Mouse (Mus musculus): ENCODE measurements around the gene Vamp2. TPM values are rescaled to one million over a fixed set of nuclear protein-coding genes. Genes with fewer than 3 reads are reported as not detected.

Gene Vamp2
- polyA plus RNA-seq, 1 experiment from 2014 or later = 98.1 TPM

DNA sequence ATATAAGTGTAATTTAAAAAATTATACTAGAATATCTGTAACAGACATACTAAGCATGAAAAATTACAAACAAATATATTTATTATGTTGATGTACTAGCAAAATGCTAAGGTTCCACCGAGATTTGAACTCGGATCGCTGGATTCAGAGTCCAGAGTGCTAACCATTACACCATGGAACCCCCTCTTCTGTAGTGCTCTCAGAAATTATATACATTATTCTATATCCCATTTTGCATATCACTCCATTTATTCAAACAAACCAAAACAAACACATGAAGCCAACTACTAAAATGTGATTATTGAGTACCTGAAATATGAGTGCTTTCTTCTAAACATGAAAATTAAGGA is 36.2 kb downstream of the Vamp2 start:
- peaks cover 19% of the 10 kb centered on the region for H3K4me1 ChIP-seq (replicated peaks; ENCODE audit: control insufficient read depth, insufficient read depth, low read length)
- H3K9ac ChIP-seq (ENCODE audit: low read depth, low read length) = no peak overlapping the region
- H3K9me3 ChIP-seq (ENCODE audit: control insufficient read depth, low read length) = no peaks in the 10 kb centered on the region
- ATAC-seq (ENCODE audit: low FRiP score) (peak; percentile 66), DNase-seq (ENCODE audit: low spot score) (peak; percentile 83)
- no peaks in the 10 kb centered on the region for H3K36me3 ChIP-seq (ENCODE audit: control insufficient read depth, insufficient read depth, low read length)
- H3K27ac ChIP-seq (ENCODE audit: low read depth, low read length) = no peak overlapping the region
- peak overlapping the region; percentile 78; the same call in 1 of the 2 replicates for H3K4me3 ChIP-seq (ENCODE audit: low read depth, low read length)
- no peak overlapping the region for H3K4me2 ChIP-seq (replicated peaks; ENCODE audit: low read depth, low read length)
- H3K27me3 ChIP-seq (ENCODE audit: control insufficient read depth, insufficient read depth, low read length) = peaks cover 20% of the 10 kb centered on the region
- WGBS = 0% methylated on average over 3 of the region's 3 CpGs

- Histone ChIP-seq H3K9ac (ENCODE audit: low read depth, low read length) (peak overlapping the region; percentile 46; the same call in 1 of the 2 replicates), H3K27me3 (ENCODE audit: control insufficient read depth, insufficient read depth, low read length) (peaks cover 17% of the 10 kb centered on the region), H3K27ac (ENCODE audit: low read depth, low read length) (no peak overlapping the region), H3K36me3 (ENCODE audit: control insufficient read depth, insufficient read depth, low read length) (no peaks in the 10 kb centered on the region), H3K4me2 (replicated peaks; ENCODE audit: low read depth, low read length) (peak overlapping the region; percentile 77), H3K4me3 (ENCODE audit: low read depth, low read length) (peak overlapping the region; percentile 51), H3K4me1 (replicated peaks; ENCODE audit: control insufficient read depth, insufficient read depth, low read length) (peaks cover 16% of the 10 kb centered on the region), H3K9me3 (ENCODE audit: control insufficient read depth, low read length) (no peaks in the 10 kb centered on the region)
- under 1% methylated on average over 24 of the region's 24 CpGs for WGBS
- peak; percentile 57; the same call in 1 of the 2 replicates for ATAC-seq (ENCODE audit: low FRiP score)
- peak; percentile 89 for DNase-seq (ENCODE audit: low spot score)
Measured at GRCm38 (mm10) chr11:69125041-69125851, 37.0 kb downstream of the Vamp2 start.

DNA sequence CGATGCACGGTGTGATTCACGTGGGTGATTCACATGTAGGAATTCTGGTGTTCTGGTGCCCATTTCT is 37.4 kb downstream of the Vamp2 start, which contains the start of gene Aloxe3:
TSS of gene Aloxe3 (plus strand) at position 45 of the 67 bp plus-strand sequence.
- peak within 1 kb of the TSS; percentile 46; the same call in 1 of the 2 replicates for H3K9ac ChIP-seq (ENCODE audit: low read depth, low read length)
- H3K4me3 ChIP-seq (ENCODE audit: low read depth, low read length) = peak within 1 kb of the TSS; percentile 51
- peaks cover 14% of the 10 kb centered on the region; the same call in 1 of the 2 replicates for H3K4me1 ChIP-seq (replicated peaks; ENCODE audit: control insufficient read depth, insufficient read depth, low read length)
- H3K4me2 ChIP-seq (replicated peaks; ENCODE audit: low read depth, low read length) = peak within 1 kb of the TSS; percentile 77
- H3K9me3 ChIP-seq (ENCODE audit: control insufficient read depth, low read length) = no peaks in the 10 kb centered on the region
- no peak for DNase-seq (ENCODE audit: low spot score)
- H3K36me3 ChIP-seq (ENCODE audit: control insufficient read depth, insufficient read depth, low read length) = no peaks in the 10 kb centered on the region
- ATAC-seq (ENCODE audit: low FRiP score) = no peak
- no peak within 1 kb of the TSS for H3K27ac ChIP-seq (ENCODE audit: low read depth, low read length)
- H3K27me3 ChIP-seq (ENCODE audit: control insufficient read depth, insufficient read depth, low read length) = peaks cover 13% of the 10 kb centered on the region
- 6% methylated on average over 3 of the region's 3 CpGs for WGBS

GRCm38 (mm10) chr11:69125919-69126705 is 37.8 kb downstream of the Vamp2 start:
- 11% methylated on average over 20 of the region's 20 CpGs for WGBS
- DNase-seq (ENCODE audit: low spot score) = peak; percentile 44

DNA sequence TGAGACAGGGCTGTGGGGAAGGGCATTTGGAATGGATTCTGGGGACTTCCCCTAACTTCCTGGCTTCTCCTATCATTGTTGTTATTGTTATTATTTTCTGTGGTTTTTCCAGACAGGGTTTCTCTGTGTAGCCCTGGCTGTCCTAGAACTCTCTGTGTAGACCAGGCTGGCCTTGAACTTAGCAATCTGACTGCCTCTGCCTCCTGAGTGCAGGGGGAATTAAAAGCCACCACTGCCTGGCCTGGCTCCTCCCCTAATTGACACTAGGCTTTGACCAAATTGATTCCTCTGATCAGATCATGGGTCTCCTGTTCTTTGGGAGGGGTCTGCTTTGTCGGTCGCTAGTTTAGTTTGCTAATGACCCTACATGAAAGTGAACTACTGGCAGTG is 38.4 kb downstream of the Vamp2 start:
- Histone ChIP-seq H3K27ac (ENCODE audit: low read depth, low read length) (no peak overlapping the region), H3K36me3 (ENCODE audit: control insufficient read depth, insufficient read depth, low read length) (no peaks in the 10 kb centered on the region), H3K27me3 (ENCODE audit: control insufficient read depth, insufficient read depth, low read length) (peaks cover 3% of the 10 kb centered on the region), H3K4me2 (replicated peaks; ENCODE audit: low read depth, low read length) (peak overlapping the region; percentile 77), H3K4me1 (replicated peaks; ENCODE audit: control insufficient read depth, insufficient read depth, low read length) (peaks cover 6% of the 10 kb centered on the region; the same call in 1 of the 2 replicates), H3K4me3 (ENCODE audit: low read depth, low read length) (no peak overlapping the region; the same call in 1 of the 2 replicates), H3K9me3 (ENCODE audit: control insufficient read depth, low read length) (no peaks in the 10 kb centered on the region), H3K9ac (ENCODE audit: low read depth, low read length) (no peak overlapping the region)
- peak; percentile 3 for DNase-seq (ENCODE audit: low spot score)
- no peak for ATAC-seq (ENCODE audit: low FRiP score)
- 67% methylated on average over 2 of the region's 2 CpGs for WGBS

More at GRCm38 (mm10) chr11:69125919-69126705, 37.8 kb downstream of the Vamp2 start:
- Histone ChIP-seq H3K27me3 (ENCODE audit: control insufficient read depth, insufficient read depth, low read length) (peaks cover 9% of the 10 kb centered on the region), H3K9me3 (ENCODE audit: control insufficient read depth, low read length) (no peaks in the 10 kb centered on the region), H3K4me1 (replicated peaks; ENCODE audit: control insufficient read depth, insufficient read depth, low read length) (peaks cover 12% of the 10 kb centered on the region; the same call in 1 of the 2 replicates), H3K36me3 (ENCODE audit: control insufficient read depth, insufficient read depth, low read length) (no peaks in the 10 kb centered on the region), H3K4me3 (ENCODE audit: low read depth, low read length) (peak overlapping the region; percentile 51), H3K9ac (ENCODE audit: low read depth, low read length) (no peak overlapping the region), H3K4me2 (replicated peaks; ENCODE audit: low read depth, low read length) (peak overlapping the region; percentile 77), H3K27ac (ENCODE audit: low read depth, low read length) (no peak overlapping the region)
- ATAC-seq (ENCODE audit: low FRiP score) = no peak

- no peak overlapping the region for H3K9ac ChIP-seq (ENCODE audit: low read depth, low read length)
- no peak overlapping the region for H3K4me2 ChIP-seq (replicated peaks; ENCODE audit: low read depth, low read length)
- no peak overlapping the region for H3K4me3 ChIP-seq (ENCODE audit: low read depth, low read length)
- no peak for DNase-seq (ENCODE audit: low spot score)
- H3K9me3 ChIP-seq (ENCODE audit: control insufficient read depth, low read length) = no peaks in the 10 kb centered on the region
- 0 out of 2 replicates have a peak, but pooled peaks cover 2% of the 10 kb centered on the region for H3K4me1 ChIP-seq (replicated peaks; ENCODE audit: control insufficient read depth, insufficient read depth, low read length)
- no peak overlapping the region for H3K27ac ChIP-seq (ENCODE audit: low read depth, low read length)
- H3K27me3 ChIP-seq (ENCODE audit: control insufficient read depth, insufficient read depth, low read length) = 0 out of 2 replicates have a peak, but pooled peaks cover 2% of the 10 kb centered on the region
- no peaks in the 10 kb centered on the region for H3K36me3 ChIP-seq (ENCODE audit: control insufficient read depth, insufficient read depth, low read length)
- no peak for ATAC-seq (ENCODE audit: low FRiP score)
- WGBS = 78% methylated on average over 8 of the region's 8 CpGs
Measured at GRCm38 (mm10) chr11:69128426-69129122, 40.3 kb downstream of the Vamp2 start.

DNA sequence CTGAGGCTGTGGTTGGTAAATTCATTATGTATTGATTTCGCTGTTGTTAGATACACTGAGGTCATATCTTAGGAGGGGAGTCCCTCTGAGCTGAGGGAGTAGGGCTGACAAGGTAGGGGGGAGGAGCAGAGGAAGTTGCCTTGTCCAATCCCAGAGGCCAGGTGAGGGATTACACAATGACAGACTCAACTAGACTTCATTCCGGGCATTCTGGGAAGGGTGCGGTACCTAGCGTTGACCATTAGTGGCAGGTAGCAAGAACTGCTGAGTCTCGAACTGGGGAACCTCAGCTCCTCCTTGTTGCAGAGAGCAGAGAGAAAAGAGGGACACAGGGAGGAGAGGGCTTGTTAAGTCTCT is 45.3 kb downstream of the Vamp2 start:
- H3K9ac ChIP-seq (ENCODE audit: low read depth, low read length) = no peak overlapping the region

DNA sequence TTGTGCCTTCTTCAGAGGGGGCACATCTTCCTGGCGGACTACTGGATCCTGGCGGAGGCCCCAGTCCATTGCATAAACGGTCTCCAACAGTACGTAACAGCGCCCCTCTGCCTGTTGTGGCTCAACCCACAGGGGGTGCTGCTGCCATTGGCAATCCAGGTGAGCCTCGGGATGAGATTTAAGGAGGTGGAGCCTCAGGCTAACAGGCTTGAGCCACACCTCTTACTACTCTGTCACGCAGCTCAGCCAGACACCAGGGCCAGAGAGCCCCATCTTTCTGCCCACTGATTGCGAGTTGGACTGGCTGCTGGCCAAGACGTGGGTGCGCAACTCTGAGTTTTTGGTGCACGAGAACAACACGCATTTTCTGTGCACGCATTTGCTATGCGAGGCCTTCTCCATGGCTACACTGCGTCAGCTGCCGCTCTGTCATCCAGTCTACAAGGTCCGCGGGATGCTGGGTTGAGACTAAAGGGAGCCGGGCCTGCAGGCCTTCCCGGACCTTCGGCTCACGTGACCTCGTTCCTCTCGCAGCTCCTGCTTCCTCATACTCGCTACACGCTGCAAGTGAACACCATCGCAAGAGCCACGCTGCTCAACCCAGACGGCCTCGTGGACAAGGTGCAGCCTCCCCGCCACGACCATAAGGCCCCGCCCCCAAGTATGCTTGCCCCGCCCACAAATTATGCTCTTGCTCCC is 45.8 kb downstream of the Vamp2 start:
- H3K36me3 ChIP-seq (ENCODE audit: control insufficient read depth, insufficient read depth, low read length) = no peaks in the 10 kb centered on the region
- H3K9me3 ChIP-seq (ENCODE audit: control insufficient read depth, low read length) = no peaks in the 10 kb centered on the region
- H3K27me3 ChIP-seq (ENCODE audit: control insufficient read depth, insufficient read depth, low read length) = 0 out of 2 replicates have a peak, but pooled peaks cover 2% of the 10 kb centered on the region
- peak overlapping the region; percentile 35 for H3K4me3 ChIP-seq (ENCODE audit: low read depth, low read length)
- H3K27ac ChIP-seq (ENCODE audit: low read depth, low read length) = no peak overlapping the region
- peak; percentile 64 for DNase-seq (ENCODE audit: low spot score)
- H3K4me1 ChIP-seq (replicated peaks; ENCODE audit: control insufficient read depth, insufficient read depth, low read length) = no peaks in the 10 kb centered on the region
- H3K4me2 ChIP-seq (replicated peaks; ENCODE audit: low read depth, low read length) = peak overlapping the region; percentile 66
- H3K9ac ChIP-seq (ENCODE audit: low read depth, low read length) = no peak overlapping the region; the same call in 1 of the 2 replicates
- under 1% methylated on average over 33 of the region's 34 CpGs for WGBS
- peak; percentile 59 for ATAC-seq (ENCODE audit: low FRiP score)

More for the DNA sequence above, 45.3 kb downstream of the Vamp2 start:
- DNase-seq (ENCODE audit: low spot score) (peak; percentile 40), ATAC-seq (ENCODE audit: low FRiP score) (no peak)
- WGBS = 20% methylated on average over 5 of the region's 5 CpGs
- H3K9me3 ChIP-seq (ENCODE audit: control insufficient read depth, low read length) = no peaks in the 10 kb centered on the region
- peak overlapping the region; percentile 66 for H3K4me2 ChIP-seq (replicated peaks; ENCODE audit: low read depth, low read length)
- no peaks in the 10 kb centered on the region for H3K36me3 ChIP-seq (ENCODE audit: control insufficient read depth, insufficient read depth, low read length)
- no peak overlapping the region for H3K27ac ChIP-seq (ENCODE audit: low read depth, low read length)
- 0 out of 2 replicates have a peak, but pooled peaks cover 2% of the 10 kb centered on the region for H3K27me3 ChIP-seq (ENCODE audit: control insufficient read depth, insufficient read depth, low read length)
- peak overlapping the region; percentile 35; the same call in 1 of the 2 replicates for H3K4me3 ChIP-seq (ENCODE audit: low read depth, low read length)
- H3K4me1 ChIP-seq (replicated peaks; ENCODE audit: control insufficient read depth, insufficient read depth, low read length) = no peaks in the 10 kb centered on the region

Data from hindbrain, embryonic 11.5 days (tissue).